Mouse (Mus musculus): ENCODE data around the gene Olfr1475. TPM values are rescaled to one million over a fixed set of nuclear protein-coding genes. Genes with fewer than 3 reads are reported as not detected.
"Not testable (repeated sequence)": the region's sequence is repeated elsewhere in the genome, so short reads cannot be mapped to it uniquely, and the experiment has no call there.

Olfr1475 gene
- polyA plus RNA-seq (2015; fragmentation: Nextera tagmentation; extraction: Ambion mirVana): not detected in 2 replicates

DNA sequence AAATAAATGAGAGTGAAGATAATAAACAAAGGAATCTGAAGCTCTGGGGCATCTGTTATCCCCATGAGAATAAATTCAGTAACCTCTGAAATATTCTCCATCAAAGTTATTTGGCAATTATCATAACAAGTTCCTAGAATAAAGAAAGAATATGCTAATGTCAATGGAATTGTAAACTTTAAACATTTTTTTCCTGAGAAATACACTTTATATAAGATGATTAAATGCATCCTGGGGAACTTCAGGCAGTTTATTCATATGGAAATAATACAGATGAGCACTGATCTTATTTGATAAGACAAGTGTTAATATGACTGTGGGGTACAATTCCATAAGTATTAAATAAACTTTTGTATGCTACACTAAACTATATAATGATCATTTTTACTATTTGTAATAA lies at the start of gene Olfr1475:
TSS of gene Olfr1475 (minus strand) at position 101 of the 400 bp plus-strand sequence.
- Histone ChIP-seq H3K36me3 (no peaks in the 10 kb centered on the region), H3K4me1 (no peaks in the 10 kb centered on the region), H3K27ac (replicated peaks) (no peak within 1 kb of the TSS), H3K4me3 (replicated peaks) (no peak within 1 kb of the TSS), H3K9me3 (replicated peaks) (no peaks in the 10 kb centered on the region), H3K9ac (replicated peaks) (no peak within 1 kb of the TSS), H3K4me2 (no peak within 1 kb of the TSS), H3K27me3 (replicated peaks) (no peaks in the 10 kb centered on the region)
- no peak for ATAC-seq (ENCODE audit: low FRiP score)

DNA sequence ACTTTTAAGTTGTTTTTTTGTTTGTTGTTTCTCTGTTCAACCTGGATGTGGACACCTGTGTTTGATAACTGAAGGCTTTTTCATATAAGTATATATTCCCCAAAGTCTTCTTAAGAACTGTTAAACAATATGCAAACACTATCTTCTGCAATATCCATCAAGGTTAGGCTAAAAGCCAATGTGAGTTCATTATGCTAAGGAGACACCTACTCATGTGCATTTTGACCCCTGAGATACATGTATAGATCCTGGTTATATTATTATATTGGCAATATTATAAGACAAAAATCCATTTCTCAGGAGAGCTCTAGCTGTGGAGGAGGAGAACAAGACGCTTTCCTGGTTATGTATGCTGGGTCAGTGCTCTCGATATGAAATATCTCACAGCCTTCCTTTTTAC lies 47.6 kb upstream of the Olfr1475 start, which contains the start of gene Olfr1480:
TSS of gene Olfr1480 (plus strand) at position 301 of the 400 bp plus-strand sequence.
- Histone ChIP-seq H3K9me3 (replicated peaks) (0 out of 2 replicates have a peak, but pooled peaks cover 14% of the 10 kb centered on the region), H3K27ac (replicated peaks) (no peak within 1 kb of the TSS), H3K27me3 (replicated peaks) (no peaks in the 10 kb centered on the region), H3K4me3 (replicated peaks) (no peak within 1 kb of the TSS), H3K9ac (replicated peaks) (no peak within 1 kb of the TSS), H3K36me3 (no peaks in the 10 kb centered on the region), H3K4me1 (no peaks in the 10 kb centered on the region), H3K4me2 (no peak within 1 kb of the TSS)
- WGBS: 94% methylated on average over 2 of the region's 2 CpGs
- ATAC-seq (ENCODE audit: low FRiP score): no peak

DNA sequence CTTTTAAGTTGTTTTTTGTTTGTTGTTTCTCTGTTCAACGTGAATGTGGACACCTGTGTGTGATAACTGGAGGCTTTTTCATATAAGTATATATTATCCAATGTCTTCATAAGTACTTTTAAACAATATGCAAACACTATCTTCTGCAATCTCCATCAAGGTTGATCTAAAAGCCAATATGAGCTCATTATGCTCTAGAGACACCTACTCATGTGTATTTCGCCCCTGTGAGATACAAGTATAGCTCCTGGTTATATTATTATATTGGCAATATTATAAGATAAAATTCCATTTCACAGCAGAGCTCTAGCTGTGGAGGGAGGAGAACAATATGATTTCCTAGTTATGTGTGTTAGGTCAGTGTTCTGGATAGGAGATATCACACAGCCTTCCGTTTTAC lies 20.2 kb upstream of the Olfr1475 start, which contains the start of gene Olfr1477:
TSS of gene Olfr1477 (plus strand) at position 301 of the 400 bp plus-strand sequence.
- ATAC-seq (ENCODE audit: low FRiP score): no peak
- H3K27ac ChIP-seq (replicated peaks): no peak within 1 kb of the TSS
- no peaks in the 10 kb centered on the region for H3K27me3 ChIP-seq (replicated peaks)
- no peak within 1 kb of the TSS for H3K4me2 ChIP-seq
- H3K4me3 ChIP-seq (replicated peaks): no peak within 1 kb of the TSS
- no peaks in the 10 kb centered on the region for H3K4me1 ChIP-seq
- H3K9ac ChIP-seq (replicated peaks): no peak within 1 kb of the TSS
- no peaks in the 10 kb centered on the region for H3K36me3 ChIP-seq
- peaks cover 6% of the 10 kb centered on the region; the same call in 1 of the 2 replicates for H3K9me3 ChIP-seq (replicated peaks)
- WGBS: 80% methylated on average over 3 of the region's 3 CpGs

DNA sequence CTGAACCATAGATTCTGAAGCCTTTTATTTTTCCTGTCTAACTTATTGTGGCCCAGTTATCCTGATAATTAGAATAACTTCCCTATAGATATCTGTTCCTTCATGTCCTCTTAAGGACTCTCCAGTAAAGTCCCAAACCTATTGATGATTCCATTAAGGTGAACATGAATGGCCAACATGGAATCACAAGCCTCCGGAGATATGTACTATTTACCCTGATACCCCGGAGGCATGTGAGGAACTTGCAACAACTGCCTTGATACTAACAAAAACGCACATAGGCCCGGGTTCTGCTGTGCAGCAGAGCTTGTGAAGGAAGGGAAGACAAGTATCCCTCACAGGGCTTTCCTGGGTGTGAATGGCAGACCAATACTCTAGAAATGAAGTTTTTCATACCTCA lies 10.7 kb downstream of the Olfr1475 start, which contains the start of gene Olfr1474:
TSS of gene Olfr1474 (plus strand) at position 301 of the 400 bp plus-strand sequence.
- ATAC-seq (ENCODE audit: low FRiP score); H3K27ac ChIP-seq (replicated peaks); H3K36me3 ChIP-seq; H3K4me3 ChIP-seq (replicated peaks); H3K9me3 ChIP-seq (replicated peaks); H3K9ac ChIP-seq (replicated peaks); H3K4me2 ChIP-seq; H3K27me3 ChIP-seq (replicated peaks); H3K4me1 ChIP-seq: not testable (repeated sequence)
- 85% methylated on average over 4 of the region's 4 CpGs for WGBS

DNA sequence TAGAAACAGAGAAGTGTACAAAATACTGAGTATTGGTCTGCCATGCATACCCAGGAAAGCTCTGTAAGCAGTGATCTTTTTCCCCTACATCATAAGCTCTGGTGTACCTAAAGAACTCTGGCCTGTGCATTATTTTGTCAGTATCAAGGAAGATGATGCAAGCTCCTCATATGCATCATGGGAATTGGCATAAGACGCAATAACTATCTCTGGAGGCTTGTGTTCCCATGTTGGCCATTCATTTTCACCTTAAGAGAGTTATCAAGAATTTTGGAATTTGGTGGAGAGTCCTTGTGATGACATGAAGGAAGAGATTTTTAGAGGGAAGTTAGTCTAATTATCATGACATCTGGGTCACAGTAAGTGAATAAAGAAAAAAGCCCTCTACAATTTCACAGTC lies 24.0 kb downstream of the Olfr1475 start, which contains the start of gene Olfr1472:
TSS of gene Olfr1472 (minus strand) at position 101 of the 400 bp plus-strand sequence.
- Histone ChIP-seq H3K36me3 (no peaks in the 10 kb centered on the region), H3K9ac (replicated peaks) (no peak within 1 kb of the TSS), H3K27me3 (replicated peaks) (no peaks in the 10 kb centered on the region), H3K27ac (replicated peaks) (no peak within 1 kb of the TSS), H3K4me3 (replicated peaks) (no peak within 1 kb of the TSS), H3K9me3 (replicated peaks) (peaks cover 9% of the 10 kb centered on the region), H3K4me1 (no peaks in the 10 kb centered on the region), H3K4me2 (no peak within 1 kb of the TSS)
- 91% methylated on average over 1 of the region's 1 CpGs for WGBS
- ATAC-seq (ENCODE audit: low FRiP score): no peak

DNA sequence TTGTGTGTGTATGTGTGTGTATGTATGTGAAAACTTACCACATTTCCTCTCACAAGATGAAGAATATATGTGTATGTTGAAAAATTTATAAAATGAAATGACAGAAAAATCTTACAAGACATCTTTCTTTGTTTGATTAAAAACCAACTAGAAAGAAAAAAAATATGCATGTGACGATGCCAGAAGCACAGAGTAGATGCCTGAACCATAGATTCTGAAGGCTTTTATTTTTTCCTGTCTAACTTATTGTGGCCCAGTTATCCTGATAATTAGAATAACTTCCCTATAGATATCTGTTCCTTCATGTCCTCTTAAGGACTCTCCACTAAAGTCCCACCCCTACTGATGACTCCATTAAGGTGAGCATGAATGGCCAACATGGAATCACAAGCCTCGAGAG lies 36.9 kb downstream of the Olfr1475 start, which contains the start of gene Olfr1471:
TSS of gene Olfr1471 (plus strand) at position 301 of the 400 bp plus-strand sequence.
- H3K9ac ChIP-seq (replicated peaks); H3K4me2 ChIP-seq; H3K4me1 ChIP-seq; H3K9me3 ChIP-seq (replicated peaks); H3K27ac ChIP-seq (replicated peaks); H3K4me3 ChIP-seq (replicated peaks); H3K36me3 ChIP-seq; ATAC-seq (ENCODE audit: low FRiP score); H3K27me3 ChIP-seq (replicated peaks): not testable (repeated sequence)
- 74% methylated on average over 2 of the region's 2 CpGs for WGBS

Other genes with a start within 250 kb of the Olfr1475 start
- gene Olfr1463, start 248.9 kb downstream of the Olfr1475 start, polyA plus RNA-seq (2015; fragmentation: Nextera tagmentation; extraction: Ambion mirVana): not detected in 2 replicates
- gene Olfr1465, start 164.7 kb downstream of the Olfr1475 start, polyA plus RNA-seq (2015; fragmentation: Nextera tagmentation; extraction: Ambion mirVana): not detected in 2 replicates
- gene Olfr1466, start 141.3 kb downstream of the Olfr1475 start, polyA plus RNA-seq (2015; fragmentation: Nextera tagmentation; extraction: Ambion mirVana): not detected in 2 replicates
- gene Olfr1467, start 118.0 kb downstream of the Olfr1475 start, polyA plus RNA-seq (2015; fragmentation: Nextera tagmentation; extraction: Ambion mirVana): not detected in 2 replicates
- not detected in 2 replicates for gene Olfr1469, start 72.3 kb downstream of the Olfr1475 start, polyA plus RNA-seq (2015; fragmentation: Nextera tagmentation; extraction: Ambion mirVana)
- not detected in 2 replicates for gene Olfr1471, start 36.8 kb downstream of the Olfr1475 start, polyA plus RNA-seq (2015; fragmentation: Nextera tagmentation; extraction: Ambion mirVana)
- gene Olfr1472, start 24.1 kb downstream of the Olfr1475 start, polyA plus RNA-seq (2015; fragmentation: Nextera tagmentation; extraction: Ambion mirVana): not detected in 2 replicates
- gene Olfr1474, start 10.6 kb downstream of the Olfr1475 start, polyA plus RNA-seq (2015; fragmentation: Nextera tagmentation; extraction: Ambion mirVana): not detected in 2 replicates
- gene Olfr1477, start 20.4 kb upstream of the Olfr1475 start, polyA plus RNA-seq (2015; fragmentation: Nextera tagmentation; extraction: Ambion mirVana): not detected in 2 replicates
- not detected in 2 replicates for gene Olfr1480, start 47.7 kb upstream of the Olfr1475 start, polyA plus RNA-seq (2015; fragmentation: Nextera tagmentation; extraction: Ambion mirVana)
- gene Olfr1484, start 103.3 kb upstream of the Olfr1475 start, polyA plus RNA-seq (2015; fragmentation: Nextera tagmentation; extraction: Ambion mirVana): not detected in 2 replicates
- gene Olfr1487, start 137.2 kb upstream of the Olfr1475 start, polyA plus RNA-seq (2015; fragmentation: Nextera tagmentation; extraction: Ambion mirVana): not detected in 2 replicates
- not detected in 2 replicates for gene Olfr1489, start 151.4 kb upstream of the Olfr1475 start, polyA plus RNA-seq (2015; fragmentation: Nextera tagmentation; extraction: Ambion mirVana)
- not detected in 2 replicates for gene Olfr1490, start 170.9 kb upstream of the Olfr1475 start, polyA plus RNA-seq (2015; fragmentation: Nextera tagmentation; extraction: Ambion mirVana)
- not detected in 2 replicates for gene Olfr1491, start 217.1 kb upstream of the Olfr1475 start, polyA plus RNA-seq (2015; fragmentation: Nextera tagmentation; extraction: Ambion mirVana)
- gene Olfr1493-ps1, start 243.1 kb upstream of the Olfr1475 start, polyA plus RNA-seq (2015; fragmentation: Nextera tagmentation; extraction: Ambion mirVana): not detected in 2 replicates